ENCODE assay signal across 16 mouse cellular contexts in genomic region chr2:113537911-113538318, GRCm38 (mm10).
DNase-seq lines count a peak whose midpoint lies in the region; ATAC-seq and TF ChIP-seq lines count a peak whose summit lies in the region.
"Had no signal": no experiment of that assay in that cellular context is flagged by ENCODE, and none has a peak within 500 bp of the region (broad histone marks: within the 10 kb centered on the region; RNA-seq: fewer than 3 reads in every experiment).

No protein-coding gene starts in this region.

- no peak for TF ChIP-seq CTCF in intestine, postnatal 0 days (IDR thresholded peaks at IDR 0.05; ENCODE audit: low read depth)
- no peak for TF ChIP-seq CTCF in gastrocnemius, adult 2 months (IDR thresholded peaks at IDR 0.05)

- H3K4me1 ChIP-seq in heart, embryonic 14.5 days (ENCODE audit: control insufficient read depth in 2 of 2, insufficient read depth in 2 of 2, low read length in 2 of 2), result peaks cover 13 to 25% of the 10 kb centered on the region in 2 experiments
- 0 out of 2 replicates have a peak, but pooled peaks cover 6% of the 10 kb centered on the region for H3K4me1 ChIP-seq in intestine, postnatal 0 days (replicated peaks; ENCODE audit: control insufficient read depth, insufficient read depth, low read length)
- H3K4me1 ChIP-seq in stomach, embryonic 14.5 days (ENCODE audit: control insufficient read depth, insufficient read depth, low read length), result 0 out of 2 replicates have a peak, but pooled peaks cover 5% of the 10 kb centered on the region
- H3K4me1 ChIP-seq: liver, embryonic 13.5 days had no signal

- no peaks in the 10 kb centered on the region for H3K27me3 ChIP-seq in heart, embryonic 14.5 days (ENCODE audit: control insufficient read depth, insufficient read depth, low read length)
- H3K27me3 ChIP-seq in intestine, postnatal 0 days (replicated peaks; ENCODE audit: control insufficient read depth, insufficient read depth, low read length), result no peaks in the 10 kb centered on the region
- H3K27me3 ChIP-seq in stomach, embryonic 14.5 days (ENCODE audit: control insufficient read depth, insufficient read depth, low read length), result no peaks in the 10 kb centered on the region
- H3K27me3 ChIP-seq: embryonic facial prominence, embryonic 12.5 days; liver, embryonic 13.5 days had no signal

- WGBS in heart, embryonic 14.5 days, result 40% methylated on average over 5 of the region's 5 CpGs
- 38% methylated on average over 5 of the region's 5 CpGs for WGBS in intestine, postnatal 0 days
- WGBS in stomach, embryonic 14.5 days, result 25% methylated on average over 5 of the region's 5 CpGs

- no peaks in the 10 kb centered on the region for H3K9me3 ChIP-seq in heart, embryonic 14.5 days (ENCODE audit: control insufficient read depth, low read length)
- no peaks in the 10 kb centered on the region for H3K9me3 ChIP-seq in intestine, postnatal 0 days (ENCODE audit: control insufficient read depth)
- no peaks in the 10 kb centered on the region for H3K9me3 ChIP-seq in stomach, embryonic 14.5 days (ENCODE audit: control insufficient read depth, low read depth, low read length)
- H3K9me3 ChIP-seq: embryonic facial prominence, embryonic 12.5 days; liver, embryonic 13.5 days had no signal

- intact Hi-C loops in gastrocnemius, adult 2 months (cut with DNase I), result loop anchor here (5.0 kb wide), 2 partner anchors 114 to 269 kb away; no protein-coding TSS in a partner anchor

- no peak overlapping the region for H3K4me3 ChIP-seq in heart, embryonic 14.5 days (ENCODE audit: control insufficient read depth in 1 of 2, insufficient read depth in 1 of 2, low read depth in 1 of 2, low read length in 2 of 2)
- H3K4me3 ChIP-seq in intestine, postnatal 0 days (ENCODE audit: low read depth, low read length), result no peak overlapping the region
- H3K4me3 ChIP-seq in stomach, embryonic 14.5 days (ENCODE audit: low read depth, low read length), result no peak overlapping the region
- no peak overlapping the region for H3K4me3 ChIP-seq in gastrocnemius, adult 2 months
- H3K4me3 ChIP-seq: embryonic facial prominence, embryonic 12.5 days; liver, embryonic 13.5 days had no signal

- no peaks in the 10 kb centered on the region for H3K36me3 ChIP-seq in heart, embryonic 14.5 days (ENCODE audit: control insufficient read depth, insufficient read depth, low read length)
- H3K36me3 ChIP-seq in intestine, postnatal 0 days (ENCODE audit: control insufficient read depth, insufficient read depth), result no peaks in the 10 kb centered on the region
- H3K36me3 ChIP-seq in stomach, embryonic 14.5 days (ENCODE audit: control insufficient read depth, insufficient read depth, low read length), result no peaks in the 10 kb centered on the region
- H3K36me3 ChIP-seq: embryonic facial prominence, embryonic 12.5 days; G1E; liver, embryonic 13.5 days had no signal

- no peak overlapping the region for H3K9ac ChIP-seq in heart, embryonic 14.5 days (ENCODE audit: low read length)
- H3K9ac ChIP-seq in intestine, postnatal 0 days (ENCODE audit: low read depth, low read length), result no peak overlapping the region
- no peak overlapping the region for H3K9ac ChIP-seq in stomach, embryonic 14.5 days (replicated peaks; ENCODE audit: low read depth, low read length)
- H3K9ac ChIP-seq: embryonic facial prominence, embryonic 12.5 days; liver, embryonic 13.5 days had no signal

- no peak overlapping the region for H3K4me2 ChIP-seq in heart, embryonic 14.5 days (ENCODE audit: low read length)
- H3K4me2 ChIP-seq in intestine, postnatal 0 days (replicated peaks; ENCODE audit: low read depth), result no peak overlapping the region
- no peak overlapping the region for H3K4me2 ChIP-seq in stomach, embryonic 14.5 days (replicated peaks; ENCODE audit: low read depth, low read length)
- H3K4me2 ChIP-seq: embryonic facial prominence, embryonic 12.5 days; liver, embryonic 13.5 days had no signal

- no peak for ATAC-seq in heart, embryonic 14.5 days (ENCODE audit: insufficient number of reproducible peaks, insufficient read depth, low FRiP score, low read depth)
- ATAC-seq in intestine, postnatal 0 days, result peak; percentile 67
- ATAC-seq in stomach, embryonic 14.5 days (ENCODE audit: insufficient number of reproducible peaks, insufficient read depth, low FRiP score, low read depth), result peak; percentile 60; the same call in 1 of the 2 replicates
- ATAC-seq: forebrain, embryonic 16.5 days; inflammation-experienced regulatory T-cells, adult 6 months; midbrain, embryonic 16.5 days had no signal

- H3K27ac ChIP-seq in heart, embryonic 14.5 days (replicated peaks in 1 of 2; ENCODE audit: control insufficient read depth in 1 of 2, insufficient read depth in 1 of 2, low read depth in 2 of 2, low read length in 2 of 2), result 0 out of 4 replicates have a peak overlapping the region, but pooled peaks have one; percentile 5 to 32
- H3K27ac ChIP-seq in intestine, postnatal 0 days (ENCODE audit: low read depth, low read length), result no peak overlapping the region
- no peak overlapping the region for H3K27ac ChIP-seq in stomach, embryonic 14.5 days (ENCODE audit: low read length)
- H3K27ac ChIP-seq in gastrocnemius, adult 2 months, result no peak overlapping the region
- H3K27ac ChIP-seq: embryonic facial prominence, embryonic 12.5 days; liver, embryonic 13.5 days had no signal

- no peak for DNase-seq in heart, adult 8-10 months (ENCODE audit: low spot score)
- peak; percentile 44 for DNase-seq in embryo, embryonic 11 days
- no peak for DNase-seq in gastrocnemius, adult 2 months
- DNase-seq in cerebellum, adult 9-10 months, result no peak
- DNase-seq in heart, adult 11 months, result no peak
- DNase-seq: gastrocnemius, postnatal 36 days; liver, embryonic 13.5 days; lung, postnatal 4 days had no signal

Comparison
In these comparisons a context has a peak if more than half of its experiments do, and no peak if none do; other contexts are left out.
1. H3K27ac ChIP-seq: peak in heart, embryonic 14.5 days (2 of 2); none in intestine, postnatal 0 days (single experiment), stomach, embryonic 14.5 days (single experiment) and gastrocnemius, adult 2 months (single experiment).